Mouse (Mus musculus) lung, embryonic 16.5 days (tissue): ENCODE measurements at regions not wholly inside any gene's neighbourhood (a gene's known extent, or its start where the extent isn't known, plus 50 kb on each side); places are given as distances from the start of the nearest gene placed in this dataset.

ENCODE experiments used
- ATAC-seq: fragments of 200-750 bp; cut with Nextera tagmentation; 2 replicates; pipeline ENCODE4 v1.8.0; 2017; ENCODE audit warnings: low read depth, mild to moderate bottlenecking, moderate library complexity
- H3K27ac ChIP-seq: fragments of 300-500 bp; sonication (generic); 2 replicates; pipeline ENCODE4 v1.5.1; 2014; ENCODE audit warnings: mild to moderate bottlenecking, control low read depth, low read length
- H3K27me3 ChIP-seq: fragments of 300-500 bp; sonication (generic); 2 replicates; pipeline ENCODE4 v1.6.1; 2014; ENCODE audit warnings: low read depth, low read length, mixed read lengths; ENCODE audit not compliant: control insufficient read depth, insufficient read depth
- H3K36me3 ChIP-seq: fragments of 300-500 bp; sonication (generic); 2 replicates; pipeline ENCODE4 v1.6.1; 2014; ENCODE audit warnings: low read length; ENCODE audit not compliant: control insufficient read depth, insufficient read depth
- H3K4me1 ChIP-seq: fragments of 300-500 bp; sonication (generic); replicated peaks from 2 replicates; pipeline ENCODE4 v1.6.1; 2014; ENCODE audit warnings: low read length, mixed read lengths; ENCODE audit not compliant: control insufficient read depth, insufficient read depth
- H3K4me2 ChIP-seq: fragments of 300-500 bp; sonication (generic); 2 replicates; pipeline ENCODE4 v1.6.1; 2014; ENCODE audit warnings: low read depth, low read length, control low read depth
- H3K4me3 ChIP-seq: fragments of 300-500 bp; sonication (generic); 2 replicates; pipeline ENCODE4 v1.5.1; 2014; ENCODE audit warnings: mild to moderate bottlenecking, low read length, control low read depth
- H3K9ac ChIP-seq: fragments of 300-500 bp; sonication (generic); 2 replicates; pipeline ENCODE4 v1.6.1; 2014; ENCODE audit warnings: low read length, control low read depth
- H3K9me3 ChIP-seq: fragments of 300-500 bp; sonication (generic); 2 replicates; pipeline ENCODE4 v1.6.1; 2016; ENCODE audit warnings: low read length; ENCODE audit not compliant: control insufficient read depth
- WGBS: fragments of 180-500 bp; shearing (Covaris S2); extraction: QIAGEN DNeasy Blood & Tissue Kit; methylation state at CpG from one replicate; pipeline ENCODE4 v1.1.7; 2014; 5-methylcytosine and 5-hydroxymethylcytosine counted together

DNA sequence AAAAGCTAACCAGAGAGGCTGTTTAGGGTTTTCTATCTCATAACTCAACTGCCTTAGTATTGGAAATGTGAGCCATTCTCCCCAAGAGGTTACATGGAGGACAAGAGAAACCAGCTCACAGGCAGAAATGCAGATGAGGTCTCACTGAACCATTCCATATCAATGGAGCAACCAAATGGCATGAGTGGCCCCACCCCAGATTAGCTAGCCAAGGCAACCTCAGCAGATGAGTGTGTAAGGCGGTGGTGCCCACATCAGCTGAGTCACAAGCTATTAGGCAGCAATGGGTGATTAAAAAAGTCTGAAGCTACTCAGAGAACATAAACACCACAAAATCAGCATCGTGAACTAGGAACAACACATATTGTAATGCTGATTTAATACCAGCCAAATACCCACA is 133.2 kb downstream of the Lpin1 start:
- Histone ChIP-seq H3K4me3 (no peak overlapping the region), H3K36me3 (no peaks in the 10 kb centered on the region), H3K9ac (no peak overlapping the region), H3K4me2 (no peak overlapping the region), H3K27ac (no peak overlapping the region), H3K27me3 (no peaks in the 10 kb centered on the region), H3K4me1 (no peaks in the 10 kb centered on the region), H3K9me3 (no peaks in the 10 kb centered on the region)
- 81% methylated on average over 2 of the region's 2 CpGs for WGBS
- ATAC-seq, result no peak

DNA sequence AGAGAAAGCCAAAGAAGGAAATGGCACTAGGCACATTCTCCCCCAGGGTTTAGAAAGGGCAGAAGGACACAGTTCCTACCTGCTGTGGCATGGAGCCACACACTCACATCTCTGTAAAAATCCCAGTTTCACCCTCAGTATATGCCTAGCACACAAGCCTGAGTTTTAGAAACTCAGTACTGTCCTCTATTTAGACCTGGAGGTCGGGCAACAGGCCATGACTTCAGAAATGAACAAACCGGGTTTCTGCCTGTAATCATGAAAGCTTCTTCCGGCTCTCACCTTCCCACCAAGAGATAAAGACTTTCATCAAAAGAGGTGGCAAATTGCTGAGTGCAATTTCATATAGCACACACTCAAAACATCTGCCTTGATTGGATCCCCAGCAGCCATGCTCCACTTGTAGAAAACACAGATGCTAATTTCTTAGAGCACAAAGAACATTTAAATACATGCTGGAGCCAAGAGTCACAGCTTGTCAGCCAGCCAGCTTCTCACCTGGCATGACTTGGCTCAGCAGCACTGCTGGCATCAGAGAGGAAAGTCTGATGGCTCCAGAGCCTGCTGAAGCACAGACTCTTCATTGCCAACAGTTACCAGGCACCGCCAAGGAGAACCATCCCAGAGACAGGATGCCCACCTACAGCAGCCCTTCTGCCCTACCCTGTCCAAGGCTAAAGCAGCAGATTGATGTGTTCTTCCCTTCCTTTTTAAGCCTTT is 136.2 kb downstream of the Lpin1 start:
- no peaks in the 10 kb centered on the region for H3K36me3 ChIP-seq
- no peaks in the 10 kb centered on the region for H3K9me3 ChIP-seq
- 65% methylated on average over 4 of the region's 4 CpGs for WGBS
- no peaks in the 10 kb centered on the region for H3K27me3 ChIP-seq
- no peak overlapping the region for H3K4me2 ChIP-seq
- no peak overlapping the region for H3K9ac ChIP-seq
- ATAC-seq, result no peak
- H3K4me1 ChIP-seq, result no peaks in the 10 kb centered on the region
- no peak overlapping the region for H3K27ac ChIP-seq
- H3K4me3 ChIP-seq, result no peak overlapping the region

DNA sequence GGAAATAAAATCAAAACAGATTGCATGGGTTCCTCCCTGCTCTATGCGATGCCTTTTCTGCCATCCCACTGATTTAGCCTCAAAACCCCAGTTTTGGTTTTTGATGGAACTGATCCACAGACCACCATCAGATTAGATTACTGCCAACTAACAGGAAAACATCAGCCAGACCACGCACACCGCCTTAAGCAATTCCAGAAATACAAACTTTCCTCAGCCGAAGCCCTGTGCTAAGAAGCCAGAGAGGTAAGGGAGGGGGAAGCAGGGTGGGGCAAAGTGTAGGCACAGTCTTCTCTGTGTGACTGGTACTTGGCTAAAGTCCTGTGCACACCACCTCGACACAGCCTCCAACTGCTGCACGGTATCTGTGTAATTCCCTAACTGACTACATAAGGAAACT is 153.3 kb downstream of the Lpin1 start:
- WGBS, result 82% methylated on average over 6 of the region's 6 CpGs
- Histone ChIP-seq H3K4me2 (no peak overlapping the region), H3K4me1 (no peaks in the 10 kb centered on the region), H3K27me3 (no peaks in the 10 kb centered on the region), H3K4me3 (no peak overlapping the region), H3K9ac (no peak overlapping the region), H3K36me3 (no peaks in the 10 kb centered on the region), H3K27ac (no peak overlapping the region), H3K9me3 (no peaks in the 10 kb centered on the region)
- ATAC-seq, result no peak

- Histone ChIP-seq H3K4me3 (no peak overlapping the region), H3K4me1 (no peaks in the 10 kb centered on the region), H3K9me3 (peaks cover 3% of the 10 kb centered on the region; the same call in 1 of the 2 replicates), H3K4me2 (no peak overlapping the region), H3K36me3 (no peaks in the 10 kb centered on the region), H3K9ac (no peak overlapping the region), H3K27me3 (no peaks in the 10 kb centered on the region), H3K27ac (no peak overlapping the region)
- ATAC-seq, result no peak
- 53% methylated on average over 3 of the region's 3 CpGs for WGBS
Measured at GRCm38 (mm10) chr12:16450771-16451435, 159.9 kb downstream of the Lpin1 start.

DNA sequence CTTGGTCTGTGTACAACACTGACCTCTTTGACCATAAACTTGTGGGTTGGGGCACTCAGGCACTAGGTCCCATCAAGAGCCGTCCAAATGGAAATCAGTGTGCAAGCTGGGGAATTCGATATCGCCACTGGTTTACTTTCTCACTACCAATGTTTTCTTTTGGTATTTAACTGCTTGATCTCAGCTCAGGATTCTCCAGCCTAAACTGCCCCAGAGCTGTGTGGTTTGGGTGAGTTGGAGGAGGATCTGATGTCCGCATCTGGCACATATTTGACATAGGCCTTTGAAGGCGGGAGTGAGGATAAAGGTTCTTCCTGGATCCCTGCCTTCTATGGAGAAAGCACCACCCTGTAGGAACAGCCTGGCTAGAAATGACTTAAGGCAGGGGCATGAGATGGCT is 172.0 kb downstream of the Lpin1 start:
- Histone ChIP-seq H3K36me3 (no peaks in the 10 kb centered on the region), H3K9ac (no peak overlapping the region), H3K27me3 (no peaks in the 10 kb centered on the region), H3K4me1 (no peaks in the 10 kb centered on the region), H3K4me3 (no peak overlapping the region), H3K4me2 (no peak overlapping the region), H3K9me3 (no peaks in the 10 kb centered on the region), H3K27ac (no peak overlapping the region)
- ATAC-seq, result no peak
- WGBS, result 82% methylated on average over 5 of the region's 5 CpGs

DNA sequence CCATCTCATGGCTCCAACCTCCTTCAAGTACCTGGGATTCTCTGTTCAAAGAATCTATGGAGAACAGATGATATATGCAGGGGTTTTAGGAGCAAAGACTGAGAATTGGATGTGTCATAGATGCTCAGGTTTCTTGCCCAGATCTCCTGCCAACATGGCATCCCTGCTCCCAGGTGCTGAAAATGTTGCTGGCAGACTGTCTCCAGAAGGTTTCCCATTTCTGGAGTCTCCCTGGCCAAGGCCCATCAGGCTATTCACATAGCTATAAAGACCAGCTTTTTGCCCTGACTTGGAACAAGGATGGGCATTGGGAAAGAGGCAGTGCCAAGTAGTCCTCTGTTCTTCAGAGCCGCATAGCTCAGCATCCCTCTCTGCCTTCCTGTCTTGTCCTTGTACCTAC is 173.8 kb downstream of the Lpin1 start:
- no peak for ATAC-seq
- H3K27ac ChIP-seq, result no peak overlapping the region
- no peak overlapping the region for H3K9ac ChIP-seq
- no peaks in the 10 kb centered on the region for H3K27me3 ChIP-seq
- no peak overlapping the region for H3K4me2 ChIP-seq
- 90% methylated on average over 1 of the region's 1 CpGs for WGBS
- no peaks in the 10 kb centered on the region for H3K36me3 ChIP-seq
- no peak overlapping the region for H3K4me3 ChIP-seq
- no peaks in the 10 kb centered on the region for H3K4me1 ChIP-seq
- no peaks in the 10 kb centered on the region for H3K9me3 ChIP-seq

DNA sequence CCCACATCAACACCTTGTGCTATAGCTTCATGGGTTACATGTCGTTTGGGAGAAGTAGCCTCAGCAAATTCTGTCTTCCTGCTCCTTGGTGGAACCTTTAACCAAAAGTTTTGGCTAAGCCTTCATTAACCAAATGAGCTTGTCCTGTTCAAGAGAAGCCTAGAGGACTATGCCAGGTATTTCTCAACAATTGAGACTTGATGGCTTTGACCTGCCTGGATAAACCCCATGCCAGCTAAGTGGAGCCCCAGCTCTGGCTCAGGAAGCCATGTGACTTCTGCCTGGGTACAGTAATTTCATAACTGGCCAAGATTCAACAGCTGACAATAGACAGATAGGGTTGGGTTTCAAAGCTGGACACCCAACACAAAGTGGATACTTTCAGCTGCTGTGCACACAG is 174.5 kb downstream of the Lpin1 start:
- WGBS, result 56% methylated on average over 1 of the region's 1 CpGs
- H3K4me2 ChIP-seq, result no peak overlapping the region

DNA sequence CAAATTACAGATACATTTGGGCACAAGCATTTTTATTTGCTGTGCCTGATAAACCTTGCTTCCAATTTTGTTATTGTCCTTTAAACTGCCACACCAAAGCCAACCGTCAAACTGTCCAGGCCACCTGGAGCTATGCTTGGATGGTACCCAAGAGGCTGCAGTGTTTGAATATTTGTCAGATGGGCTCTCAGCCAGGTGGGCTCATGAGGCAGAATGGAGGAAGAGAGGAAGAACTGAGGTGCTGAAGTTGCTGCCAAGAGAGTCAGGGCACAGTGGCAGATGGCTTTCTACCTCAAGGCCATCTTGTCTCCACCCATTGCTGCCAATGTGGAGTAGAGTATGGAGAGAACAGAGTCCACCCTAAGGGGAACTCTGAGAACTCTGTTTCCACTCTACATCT is 176.0 kb downstream of the Lpin1 start:
- H3K9ac ChIP-seq, result no peak overlapping the region
- H3K36me3 ChIP-seq, result no peaks in the 10 kb centered on the region
- no peaks in the 10 kb centered on the region for H3K4me1 ChIP-seq
- no peak for ATAC-seq
- H3K9me3 ChIP-seq, result no peaks in the 10 kb centered on the region
- no peak overlapping the region for H3K27ac ChIP-seq
- no peaks in the 10 kb centered on the region for H3K27me3 ChIP-seq
- no peak overlapping the region for H3K4me3 ChIP-seq
- H3K4me2 ChIP-seq, result no peak overlapping the region
- WGBS, result 46% methylated on average over 1 of the region's 1 CpGs

More for the DNA sequence above, 174.5 kb downstream of the Lpin1 start:
- no peak for ATAC-seq
- Histone ChIP-seq H3K27ac (no peak overlapping the region), H3K36me3 (no peaks in the 10 kb centered on the region), H3K27me3 (no peaks in the 10 kb centered on the region), H3K9ac (no peak overlapping the region), H3K9me3 (no peaks in the 10 kb centered on the region), H3K4me1 (no peaks in the 10 kb centered on the region), H3K4me3 (no peak overlapping the region)

DNA sequence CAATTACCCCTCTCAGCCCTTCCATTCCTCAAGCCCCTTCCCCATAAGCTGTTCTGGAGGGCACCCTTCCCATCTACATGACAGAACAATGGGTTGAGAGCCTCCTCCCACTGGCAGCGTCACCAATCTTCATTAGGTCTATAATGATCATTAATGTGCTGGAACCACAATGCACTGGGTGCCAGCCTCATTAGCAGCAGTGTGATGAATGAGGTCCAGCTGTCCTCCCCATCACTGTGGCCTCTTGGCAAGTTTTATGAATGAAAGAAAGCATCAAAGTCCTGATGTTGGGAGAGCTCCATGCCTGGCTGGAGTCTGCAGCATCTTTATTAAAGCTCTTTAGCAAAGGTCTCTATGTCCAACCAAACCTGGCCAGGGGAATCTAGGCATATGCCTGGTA is 176.5 kb downstream of the Lpin1 start:
- ATAC-seq, result no peak
- H3K27me3 ChIP-seq, result no peaks in the 10 kb centered on the region
- H3K27ac ChIP-seq, result no peak overlapping the region
- WGBS, result 63% methylated on average over 1 of the region's 1 CpGs
- no peak overlapping the region for H3K4me2 ChIP-seq
- H3K9ac ChIP-seq, result no peak overlapping the region
- H3K4me3 ChIP-seq, result no peak overlapping the region
- H3K4me1 ChIP-seq, result no peaks in the 10 kb centered on the region
- no peaks in the 10 kb centered on the region for H3K9me3 ChIP-seq
- no peaks in the 10 kb centered on the region for H3K36me3 ChIP-seq
